Mouse (Mus musculus) limb, embryonic 15.5 days (tissue): ENCODE data around the gene Tob2. TPM values are rescaled to one million over a fixed set of nuclear protein-coding genes. Genes with fewer than 3 reads are reported as not detected.
A peak's percentile ranks its signal among the peaks of the same experiment; 100 is the strongest.

Experiments used
- ATAC-seq: fragments of 200-750 bp; cut with Nextera tagmentation; 2 replicates; pipeline ENCODE4 v1.8.0; 2017; ENCODE audit warnings: low read depth, moderate TSS enrichment; ENCODE audit not compliant: insufficient number of reproducible peaks, low FRiP score, low TSS enrichment
- H3K27ac ChIP-seq: fragments of 300-500 bp; sonication (generic); 2 replicates; pipeline ENCODE4 v1.5.1; 2015; ENCODE audit warnings: moderate library complexity, mild to moderate bottlenecking, inconsistent platforms
- H3K27me3 ChIP-seq: fragments of 300-500 bp; sonication (generic); 2 replicates; pipeline ENCODE4 v1.6.1; 2015; ENCODE audit warnings: inconsistent platforms
- H3K36me3 ChIP-seq: fragments of 300-500 bp; sonication (generic); 2 replicates; pipeline ENCODE4 v1.6.1; 2015; ENCODE audit warnings: inconsistent platforms
- H3K4me1 ChIP-seq: fragments of 300-500 bp; sonication (generic); 2 replicates; pipeline ENCODE4 v1.6.1; 2015; ENCODE audit warnings: inconsistent platforms
- H3K4me2 ChIP-seq: fragments of 300-500 bp; sonication (generic); 2 replicates; pipeline ENCODE4 v1.6.1; 2015; ENCODE audit warnings: mild to moderate bottlenecking, inconsistent platforms
- H3K4me3 ChIP-seq: fragments of 300-500 bp; sonication (generic); 2 replicates; pipeline ENCODE4 v1.5.1; 2015; ENCODE audit warnings: mild to moderate bottlenecking, inconsistent platforms
- H3K9ac ChIP-seq: fragments of 300-500 bp; sonication (generic); 2 replicates; pipeline ENCODE4 v1.6.1; 2015; ENCODE audit warnings: inconsistent platforms
- H3K9me3 ChIP-seq: fragments of 300-500 bp; sonication (generic); 2 replicates; pipeline ENCODE4 v1.6.1; 2016; ENCODE audit warnings: inconsistent platforms
- WGBS: fragments of 180-500 bp; shearing (Covaris S2); methylation state at CpG from one replicate; pipeline ENCODE4 v1.1.7; 2015; 5-methylcytosine and 5-hydroxymethylcytosine counted together
- polyA plus RNA-seq: library from polyadenylated mRNA; unstranded; fragments of >200 nt; fragmentation: Nextera tagmentation; extraction: Ambion mirVana; gene quantifications from 2 replicates; pipeline ENCODE4 v1.2.1, GENCODE M21; 2015

The Tob2 gene
- 29.8 and 32.1 TPM in 2 replicates for polyA plus RNA-seq

DNA sequence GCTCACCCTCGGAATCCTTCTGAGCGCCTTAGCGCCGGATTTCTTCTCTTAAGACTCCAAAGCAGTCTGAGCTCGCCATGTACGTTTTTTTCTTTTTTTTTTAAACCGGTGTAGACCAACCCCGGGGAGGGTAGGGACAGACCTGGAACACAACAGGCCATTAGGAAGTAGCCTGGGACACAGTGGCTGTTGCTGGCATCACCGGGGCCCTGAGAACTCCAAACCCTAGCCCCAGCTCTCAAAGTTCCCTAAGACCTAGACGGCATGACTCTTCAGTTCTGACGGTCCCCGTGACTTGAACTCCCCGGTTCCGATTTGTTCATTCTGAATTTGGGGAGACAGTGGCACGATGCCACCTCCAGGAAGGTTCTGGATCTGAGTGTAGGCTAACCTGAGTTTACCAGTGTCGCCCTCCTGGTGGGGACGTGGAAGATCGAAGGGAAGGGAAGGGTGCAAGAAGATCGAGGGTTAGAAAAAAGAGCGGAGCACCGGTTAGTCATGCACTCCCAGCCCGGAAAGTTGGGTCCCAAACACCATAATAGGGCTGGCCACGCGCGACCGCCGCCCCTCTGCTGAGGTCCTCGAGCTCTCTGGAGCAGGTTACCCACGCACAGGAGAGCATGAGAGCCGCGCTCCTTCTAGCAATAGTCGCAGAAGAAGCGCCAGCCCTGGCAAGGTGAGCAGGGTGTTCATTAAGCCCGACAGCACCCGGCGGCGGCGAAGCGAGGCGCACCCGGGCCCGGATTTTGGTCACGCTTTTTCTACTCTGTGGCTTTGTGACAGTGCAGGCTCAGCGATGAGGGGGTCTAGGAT lies at the start of gene Tob2:
Tob2 (minus strand) TSS at position 280 of the 813 bp plus-strand sequence.
- peaks cover 21% of the 10 kb centered on the region for H3K4me1 ChIP-seq
- H3K36me3 ChIP-seq, result peaks cover 9% of the 10 kb centered on the region
- H3K9ac ChIP-seq, result peak within 1 kb of the TSS; percentile 93
- WGBS, result 0% methylated on average over 44 of the region's 44 CpGs
- peak within 1 kb of the TSS; percentile 84 for H3K4me2 ChIP-seq
- peak; percentile 7; the same call in 1 of the 2 replicates for ATAC-seq
- H3K27ac ChIP-seq, result peak within 1 kb of the TSS; percentile 95
- no peaks in the 10 kb centered on the region for H3K27me3 ChIP-seq
- H3K9me3 ChIP-seq, result no peaks in the 10 kb centered on the region
- peak within 1 kb of the TSS; percentile 91 for H3K4me3 ChIP-seq

DNA sequence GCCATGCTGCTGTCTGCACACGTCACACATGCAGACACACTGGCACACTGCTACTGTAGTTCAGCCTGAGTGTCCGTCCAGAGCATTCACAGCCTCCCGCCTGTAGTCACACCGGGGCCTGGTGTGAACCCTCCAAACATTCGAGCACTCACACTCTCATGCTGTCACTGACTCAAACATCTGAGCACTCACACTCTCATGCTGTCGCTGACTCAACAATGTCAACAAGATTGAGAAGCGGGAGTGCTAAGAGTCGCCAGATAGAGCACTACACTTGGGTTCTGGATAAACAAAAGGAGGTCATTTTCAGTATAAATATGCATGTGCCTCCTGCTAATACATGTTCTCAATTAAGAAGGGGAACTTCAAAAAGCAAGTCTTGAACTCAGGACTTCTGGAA lies 49.4 kb upstream of the Tob2 start:
- Histone ChIP-seq H3K27me3 (no peaks in the 10 kb centered on the region), H3K9ac (no peak overlapping the region), H3K4me1 (no peaks in the 10 kb centered on the region), H3K4me2 (no peak overlapping the region), H3K36me3 (peaks cover 97% of the 10 kb centered on the region), H3K4me3 (no peak overlapping the region), H3K27ac (no peak overlapping the region), H3K9me3 (no peaks in the 10 kb centered on the region)
- ATAC-seq, result no peak
- 93% methylated on average over 8 of the region's 8 CpGs for WGBS

- Histone ChIP-seq H3K4me3 (no peak overlapping the region), H3K9ac (no peak overlapping the region), H3K36me3 (peaks cover 97% of the 10 kb centered on the region), H3K4me1 (no peaks in the 10 kb centered on the region), H3K27ac (no peak overlapping the region), H3K27me3 (no peaks in the 10 kb centered on the region), H3K4me2 (no peak overlapping the region), H3K9me3 (no peaks in the 10 kb centered on the region)
- ATAC-seq, result no peak
- 34% methylated on average over 2 of the region's 2 CpGs for WGBS
These were observed 46.3 kb upstream of the Tob2 start for GRCm38 (mm10) chr15:81904939-81905338.

DNA sequence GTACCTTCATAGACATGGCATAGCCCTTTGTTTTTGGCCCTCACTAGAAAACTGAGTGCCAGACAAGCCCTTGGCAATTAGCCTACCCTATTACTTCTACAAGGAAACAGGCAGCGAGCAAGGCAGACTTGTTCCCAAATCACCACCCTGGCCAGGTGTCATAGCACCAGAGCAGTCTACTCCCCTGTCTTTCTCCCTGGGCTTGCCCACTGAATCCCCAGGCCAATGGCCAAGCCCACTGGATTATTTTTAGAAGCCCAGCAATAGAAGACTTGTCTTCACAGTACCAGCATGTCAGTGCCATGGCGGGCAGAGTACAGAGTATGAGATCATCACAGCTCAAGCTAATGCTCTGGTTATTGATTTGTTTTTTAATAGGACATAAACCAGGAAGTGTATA lies 40.2 kb upstream of the Tob2 start:
- H3K36me3 ChIP-seq, result peaks cover 85% of the 10 kb centered on the region
- H3K4me3 ChIP-seq, result no peak overlapping the region
- H3K4me1 ChIP-seq, result no peaks in the 10 kb centered on the region
- H3K9ac ChIP-seq, result no peak overlapping the region
- no peaks in the 10 kb centered on the region for H3K9me3 ChIP-seq
- no peak overlapping the region for H3K4me2 ChIP-seq
- no peak overlapping the region for H3K27ac ChIP-seq
- ATAC-seq, result no peak
- no peaks in the 10 kb centered on the region for H3K27me3 ChIP-seq
- 88% methylated on average over 2 of the region's 2 CpGs for WGBS

DNA sequence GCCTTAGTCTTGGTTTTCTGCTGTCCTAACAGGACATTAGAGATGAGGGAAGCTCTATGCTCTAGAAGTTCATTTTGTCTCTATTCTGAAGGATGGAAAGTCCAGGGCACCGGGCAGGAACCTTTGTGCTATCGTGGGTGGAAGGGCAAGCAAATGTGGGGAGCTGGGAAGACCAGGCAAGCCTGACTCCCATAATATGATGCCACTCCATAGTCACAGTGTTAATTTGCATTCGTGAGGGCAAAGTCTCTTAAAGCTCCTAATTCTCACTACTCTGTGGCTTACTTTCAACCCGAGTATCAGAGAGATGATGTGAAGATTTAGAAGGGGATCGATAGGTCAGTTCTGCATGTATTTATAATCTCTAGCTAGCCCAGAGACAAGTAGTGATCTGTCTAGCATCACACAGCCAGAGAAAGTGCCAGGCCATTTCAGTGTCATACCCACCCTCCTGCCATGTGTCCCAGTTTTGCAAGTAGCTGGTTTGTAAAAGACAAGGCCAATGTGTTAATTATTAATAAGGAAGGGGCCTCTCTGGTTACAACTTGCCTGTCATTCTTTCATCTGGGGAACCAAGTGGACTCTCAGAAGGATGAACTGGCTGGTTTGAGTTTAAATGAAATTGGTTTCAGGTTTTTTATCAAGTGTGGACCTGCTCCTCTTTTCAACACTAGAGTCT lies 39.1 kb upstream of the Tob2 start:
- H3K4me3 ChIP-seq, result no peak overlapping the region
- H3K36me3 ChIP-seq, result peaks cover 84% of the 10 kb centered on the region
- no peaks in the 10 kb centered on the region for H3K27me3 ChIP-seq
- H3K4me1 ChIP-seq, result no peaks in the 10 kb centered on the region
- no peak overlapping the region for H3K4me2 ChIP-seq
- no peak for ATAC-seq
- no peaks in the 10 kb centered on the region for H3K9me3 ChIP-seq
- 93% methylated on average over 5 of the region's 5 CpGs for WGBS
- no peak overlapping the region for H3K27ac ChIP-seq
- H3K9ac ChIP-seq, result no peak overlapping the region

DNA sequence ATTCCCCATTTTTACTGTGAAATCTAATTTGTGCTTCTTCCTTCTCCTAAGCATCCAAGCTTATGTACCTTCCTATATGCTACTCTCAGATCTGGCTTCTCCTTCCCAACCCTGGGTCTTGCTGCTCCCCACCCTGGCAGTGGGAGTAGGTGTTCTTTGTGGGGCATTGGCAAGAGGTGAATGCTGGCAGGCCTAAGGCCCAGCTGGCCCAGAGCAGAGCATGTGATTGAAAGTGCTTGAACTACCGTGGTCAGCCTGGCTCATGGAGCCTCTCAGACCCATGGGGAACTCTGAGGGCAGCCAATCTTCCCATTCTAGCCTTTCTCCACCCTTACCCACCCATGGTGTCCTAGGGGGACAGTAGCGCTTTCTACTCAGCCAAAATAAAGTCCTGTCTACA lies 37.8 kb upstream of the Tob2 start:
- ATAC-seq, result no peak
- no peak overlapping the region for H3K4me3 ChIP-seq
- H3K4me2 ChIP-seq, result no peak overlapping the region
- no peaks in the 10 kb centered on the region for H3K27me3 ChIP-seq
- 87% methylated on average over 2 of the region's 2 CpGs for WGBS
- H3K9ac ChIP-seq, result no peak overlapping the region
- H3K9me3 ChIP-seq, result no peaks in the 10 kb centered on the region
- peaks cover 81% of the 10 kb centered on the region for H3K36me3 ChIP-seq
- H3K27ac ChIP-seq, result no peak overlapping the region
- no peaks in the 10 kb centered on the region for H3K4me1 ChIP-seq

- peaks cover 83% of the 10 kb centered on the region for H3K36me3 ChIP-seq
- no peak for ATAC-seq
- 68% methylated on average over 1 of the region's 1 CpGs for whole genome bisulfite sequencing
These were observed 35.4 kb upstream of the Tob2 start for GRCm38 (mm10) chr15:81894002-81894401.

DNA sequence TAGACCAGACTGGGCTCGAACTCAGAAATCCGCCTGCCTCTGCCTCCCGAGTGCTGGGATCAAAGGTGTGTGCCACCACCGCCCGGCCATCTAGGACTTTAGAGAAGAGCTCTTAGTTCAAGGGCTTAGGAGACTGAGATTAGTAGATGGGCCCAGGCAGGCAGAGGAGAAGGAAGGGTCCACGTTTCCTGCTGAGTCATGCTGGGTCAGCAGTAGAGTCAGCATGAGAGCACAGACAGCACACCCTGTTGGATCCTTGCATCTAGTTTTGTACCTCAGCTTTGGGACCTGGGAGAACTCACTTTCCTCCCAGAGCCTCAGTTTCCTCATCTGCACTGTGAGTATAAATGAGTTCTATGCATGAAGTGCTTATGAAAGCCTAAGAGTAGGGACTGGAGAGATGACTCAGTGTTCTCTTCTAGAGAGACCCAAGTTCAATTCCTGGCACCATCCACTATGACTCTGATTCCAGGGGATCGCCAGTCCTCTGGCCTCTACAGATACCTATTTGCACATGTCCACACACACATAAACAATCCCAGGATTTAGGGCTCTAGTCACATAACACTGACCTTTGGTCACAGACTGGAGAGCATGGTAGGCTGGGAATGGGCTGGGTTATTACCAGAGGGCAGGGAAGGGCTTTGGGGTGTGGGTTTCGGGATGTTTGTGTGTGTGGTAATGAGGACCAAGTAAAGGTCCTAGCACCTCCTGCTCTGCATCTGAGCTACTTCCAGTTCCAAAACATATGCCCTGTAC lies 33.4 kb upstream of the Tob2 start:
- H3K9ac ChIP-seq, result no peak overlapping the region
- H3K27ac ChIP-seq, result no peak overlapping the region
- no peaks in the 10 kb centered on the region for H3K4me1 ChIP-seq
- H3K36me3 ChIP-seq, result peaks cover 86% of the 10 kb centered on the region
- WGBS, result 94% methylated on average over 8 of the region's 8 CpGs
- no peak overlapping the region for H3K4me2 ChIP-seq
- H3K9me3 ChIP-seq, result no peaks in the 10 kb centered on the region
- no peak for ATAC-seq
- H3K4me3 ChIP-seq, result no peak overlapping the region
- H3K27me3 ChIP-seq, result no peaks in the 10 kb centered on the region

More at GRCm38 (mm10) chr15:81894002-81894401, 35.4 kb upstream of the Tob2 start:
- H3K4me2 ChIP-seq, result no peak overlapping the region
- H3K4me3 ChIP-seq, result no peak overlapping the region
- no peak overlapping the region for H3K9ac ChIP-seq
- no peaks in the 10 kb centered on the region for H3K4me1 ChIP-seq
- H3K9me3 ChIP-seq, result no peaks in the 10 kb centered on the region
- no peaks in the 10 kb centered on the region for H3K27me3 ChIP-seq
- H3K27ac ChIP-seq, result no peak overlapping the region

DNA sequence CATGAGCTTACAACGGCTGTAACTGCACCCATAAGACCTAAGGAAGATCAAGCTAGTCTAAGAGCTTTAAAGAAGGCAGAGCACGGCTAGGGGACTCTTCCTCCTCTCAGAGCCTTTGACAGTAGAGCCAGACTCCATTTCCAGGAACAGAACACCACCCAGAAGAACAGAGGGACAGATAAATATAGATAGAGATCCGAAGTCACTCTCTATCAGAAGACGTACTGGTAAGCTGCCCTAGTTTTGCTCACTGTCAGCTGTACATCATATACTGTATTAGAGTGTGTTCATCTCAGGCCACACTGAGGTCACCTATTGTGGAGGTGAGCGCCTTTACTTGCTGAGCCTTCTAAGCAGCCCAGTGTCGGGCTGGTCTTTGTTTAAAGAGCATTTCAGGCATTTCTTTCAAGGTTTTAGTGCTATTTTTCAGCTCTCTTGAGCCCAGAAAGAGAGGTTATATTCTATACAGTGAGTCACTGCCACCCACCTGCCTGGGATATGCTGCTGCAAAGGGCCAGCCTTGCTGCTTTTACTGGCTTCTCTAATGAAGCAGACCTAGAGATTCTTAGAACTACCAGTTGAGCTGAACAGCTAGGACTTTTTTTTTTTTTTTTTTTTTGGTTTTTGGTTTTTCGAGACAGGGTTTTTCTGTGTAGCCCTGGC lies 32.7 kb upstream of the Tob2 start:
- Histone ChIP-seq H3K9ac (no peak overlapping the region), H3K4me3 (no peak overlapping the region), H3K36me3 (peaks cover 85% of the 10 kb centered on the region), H3K9me3 (no peaks in the 10 kb centered on the region), H3K4me1 (no peaks in the 10 kb centered on the region), H3K27ac (no peak overlapping the region), H3K27me3 (no peaks in the 10 kb centered on the region), H3K4me2 (no peak overlapping the region)
- ATAC-seq, result no peak
- 88% methylated on average over 7 of the region's 7 CpGs for WGBS

DNA sequence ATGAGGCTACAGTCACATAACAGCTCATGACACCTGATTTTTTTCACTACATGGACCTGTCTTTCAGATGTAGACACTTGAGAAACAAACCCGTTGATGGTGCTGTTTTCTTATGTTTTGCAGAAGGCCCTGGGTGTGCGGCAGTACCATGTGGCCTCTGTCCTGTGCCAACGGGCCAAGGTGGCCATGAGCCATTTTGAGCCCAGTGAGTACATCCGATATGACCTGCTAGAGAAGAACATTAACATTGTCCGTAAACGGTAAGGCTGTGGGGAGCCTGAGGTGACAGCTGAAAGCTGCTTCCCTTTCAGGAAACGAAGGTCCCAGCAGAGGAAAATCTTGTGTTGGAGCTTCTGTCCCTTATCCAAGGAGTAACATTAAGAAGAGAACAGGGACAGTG lies 30.6 kb upstream of the Tob2 start:
- no peak overlapping the region for H3K27ac ChIP-seq
- peaks cover 75% of the 10 kb centered on the region for H3K36me3 ChIP-seq
- no peaks in the 10 kb centered on the region for H3K27me3 ChIP-seq
- H3K9me3 ChIP-seq, result no peaks in the 10 kb centered on the region
- H3K4me2 ChIP-seq, result no peak overlapping the region
- ATAC-seq, result no peak
- H3K4me1 ChIP-seq, result no peaks in the 10 kb centered on the region
- no peak overlapping the region for H3K4me3 ChIP-seq
- WGBS, result 89% methylated on average over 7 of the region's 7 CpGs
- H3K9ac ChIP-seq, result no peak overlapping the region

DNA sequence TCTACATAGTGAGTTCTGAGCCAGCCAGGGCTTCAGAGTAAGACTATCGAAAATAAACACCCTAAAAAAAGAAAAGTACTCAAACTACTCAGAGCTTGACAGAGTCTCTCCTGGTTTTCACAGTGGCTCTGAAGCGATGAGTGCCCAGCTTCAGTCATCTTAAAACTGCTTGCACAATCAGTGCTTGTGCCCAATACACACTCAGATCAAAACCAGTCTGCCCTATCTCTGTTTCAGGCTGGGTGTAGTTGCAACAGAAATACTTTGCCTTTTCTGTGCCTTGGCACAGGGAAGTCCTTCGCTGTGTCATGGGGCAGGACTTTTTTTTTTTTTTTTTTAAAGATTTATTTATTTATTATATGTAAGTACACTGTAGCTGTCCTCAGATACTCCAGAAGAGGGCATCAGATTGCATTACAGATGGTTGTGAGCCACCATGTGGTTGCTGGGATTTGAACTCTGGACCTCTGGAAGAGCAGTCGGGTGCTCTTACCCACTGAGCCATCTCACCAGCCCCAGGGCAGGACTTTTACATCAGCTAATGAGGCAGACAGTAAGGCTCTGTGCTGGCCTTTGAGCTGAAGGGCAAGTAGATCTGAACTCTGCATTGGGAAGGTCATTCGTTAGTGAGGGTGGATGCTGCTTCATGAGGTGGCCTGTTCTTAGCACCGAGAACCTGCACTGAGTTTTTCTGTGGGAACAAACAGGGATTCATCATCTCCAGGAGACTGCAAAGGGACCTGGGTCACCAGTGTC lies 28.4 kb upstream of the Tob2 start:
- ATAC-seq, result no peak
- Histone ChIP-seq H3K4me1 (no peaks in the 10 kb centered on the region), H3K36me3 (peaks cover 59% of the 10 kb centered on the region), H3K4me2 (no peak overlapping the region), H3K27me3 (no peaks in the 10 kb centered on the region), H3K9ac (no peak overlapping the region), H3K27ac (no peak overlapping the region), H3K4me3 (no peak overlapping the region), H3K9me3 (no peaks in the 10 kb centered on the region)
- 94% methylated on average over 6 of the region's 6 CpGs for WGBS
